Mouse (Mus musculus) liver, embryonic 14.5 days (tissue): Measurements from ENCODE around the gene Dnajc11. TPM values are rescaled to one million over a fixed set of nuclear protein-coding genes. Genes with fewer than 3 reads are reported as not detected.
A peak's percentile ranks its signal among the peaks of the same experiment; 100 is the strongest.

Source experiments
- ATAC-seq: fragments of 200-750 bp; cut with Nextera tagmentation; 2 replicates; pipeline ENCODE4 v1.8.0; 2017; ENCODE audit warnings: moderate number of reproducible peaks, mild to moderate bottlenecking, moderate library complexity; ENCODE audit not compliant: insufficient read depth
- DNase-seq, 3 experiments: peaks; one replicate each; pipeline ENCODE4 v3.0.0-alpha.2; 2012 to 2013; ENCODE audit warnings: low read depth in 3 of 3, low spot score in 3 of 3
- H3K27ac ChIP-seq: fragments of 300-500 bp; sonication (generic); 2 replicates; pipeline ENCODE4 v1.5.1; 2014; ENCODE audit warnings: moderate library complexity, mild to moderate bottlenecking, control low read depth, inconsistent platforms
- H3K27me3 ChIP-seq: fragments of 300-500 bp; sonication (generic); 2 replicates; pipeline ENCODE4 v1.6.1; 2014; ENCODE audit warnings: mild to moderate bottlenecking, low read length, moderate library complexity; ENCODE audit not compliant: control insufficient read depth, insufficient read depth
- H3K36me3 ChIP-seq: fragments of 300-500 bp; sonication (generic); replicated peaks from 2 replicates; pipeline ENCODE4 v1.6.1; 2014; ENCODE audit warnings: low read depth; ENCODE audit not compliant: control insufficient read depth, insufficient read depth
- H3K4me1 ChIP-seq, 2 experiments: fragments of 200-500 bp in 1 of 2; fragments of 300-500 bp in 1 of 2; sonication (generic) in 1 of 2; replicated peaks; 2 replicates each; pipeline ENCODE4 v1.6.1; 2012 to 2014; ENCODE audit warnings: antibody characterized with exemption in 1 of 2, inconsistent platforms in 1 of 2, low read length in 1 of 2; ENCODE audit not compliant: control insufficient read depth in 2 of 2, insufficient read depth in 2 of 2
- H3K4me2 ChIP-seq: fragments of 300-500 bp; sonication (generic); 2 replicates; pipeline ENCODE4 v1.6.1; 2014; ENCODE audit warnings: low read depth, mild to moderate bottlenecking, control low read depth, moderate library complexity
- H3K4me3 ChIP-seq, 2 experiments: fragments of 200-500 bp in 1 of 2; fragments of 300-500 bp in 1 of 2; sonication (generic) in 1 of 2; 2 replicates each; pipeline ENCODE4 v1.5.1; 2012 to 2014; ENCODE audit warnings: low read depth in 2 of 2, low read length in 2 of 2, mild to moderate bottlenecking in 2 of 2, control low read depth in 1 of 2, inconsistent platforms in 1 of 2, moderate library complexity in 1 of 2; ENCODE audit not compliant: insufficient read depth in 1 of 2
- H3K9ac ChIP-seq: fragments of 300-500 bp; sonication (generic); replicated peaks from 2 replicates; pipeline ENCODE4 v1.6.1; 2014; ENCODE audit warnings: mild to moderate bottlenecking, control low read depth, moderate library complexity
- H3K9me3 ChIP-seq: fragments of 300-500 bp; sonication (generic); 2 replicates; pipeline ENCODE4 v1.6.1; 2016; ENCODE audit warnings: low read length, mixed read lengths; ENCODE audit not compliant: control insufficient read depth
- CTCF ChIP-seq: IDR thresholded peaks from 2 replicates; pipeline ENCODE4 v1.5.1; 2016; ENCODE audit warnings: antibody characterized with exemption, low read depth, control low read depth
- EP300 ChIP-seq: IDR thresholded peaks from 2 replicates; pipeline ENCODE4 v1.6.1; 2016; ENCODE audit warnings: antibody characterized with exemption, low read depth
- WGBS: fragments of 180-500 bp; shearing (Covaris S2); extraction: QIAGEN DNeasy Blood & Tissue Kit; methylation state at CpG from one replicate; pipeline ENCODE4 v1.1.7; 2014; ENCODE audit not compliant: insufficient replicate concordance; 5-methylcytosine and 5-hydroxymethylcytosine counted together
- polyA plus RNA-seq, 2 experiments: library from polyadenylated mRNA; depleted of rRNA in 1 of 2; stranded (reverse) in 1 of 2; unstranded in 1 of 2; fragments of >200 nt; fragmentation: Nextera tagmentation in 1 of 2; extraction: Ambion mirVana in 1 of 2; gene quantifications; 2 replicates each; pipeline versions ENCODE4 v1.2.1 to v1.2.3; 2012 to 2014

Gene Dnajc11
- polyA plus RNA-seq, 2 experiments, result 32.9 TPM

GRCm38 (mm10) chr4:151983043-151983442 is 49.6 kb downstream of the Dnajc11 start:
- Histone ChIP-seq H3K27ac (no peak overlapping the region), H3K9ac (no peak overlapping the region), H3K27me3 (no peaks in the 10 kb centered on the region), H3K4me1 (peaks cover 5 to 7% of the 10 kb centered on the region in 2 experiments), H3K4me3 (no peak overlapping the region), H3K36me3 (peaks cover 23% of the 10 kb centered on the region), H3K9me3 (no peaks in the 10 kb centered on the region), H3K4me2 (no peak overlapping the region)
- WGBS, result 48% methylated on average over 17 of the region's 17 CpGs
- no peak for ATAC-seq
- DNase-seq, result no peak
- no peak for TF ChIP-seq EP300
- TF ChIP-seq CTCF, result no peak

GRCm38 (mm10) chr4:151983560-151983959 is 50.1 kb downstream of the Dnajc11 start:
- no peak overlapping the region for H3K9ac ChIP-seq
- 35% methylated on average over 9 of the region's 9 CpGs for WGBS
- ATAC-seq (no peak), DNase-seq (no peak)
- no peaks in the 10 kb centered on the region for H3K9me3 ChIP-seq
- no peak overlapping the region for H3K4me2 ChIP-seq
- peaks cover 8 to 9% of the 10 kb centered on the region in 2 experiments for H3K4me1 ChIP-seq
- H3K4me3 ChIP-seq, result no peak overlapping the region
- no peak overlapping the region for H3K27ac ChIP-seq
- no peaks in the 10 kb centered on the region for H3K27me3 ChIP-seq
- H3K36me3 ChIP-seq, result peaks cover 20% of the 10 kb centered on the region
- TF ChIP-seq EP300 (no peak), CTCF (no peak)

- Histone ChIP-seq H3K4me3 (no peak overlapping the region), H3K9me3 (no peaks in the 10 kb centered on the region), H3K4me2 (no peak overlapping the region), H3K9ac (no peak overlapping the region), H3K27me3 (no peaks in the 10 kb centered on the region; the same call in 1 of the 2 replicates), H3K27ac (no peak overlapping the region), H3K4me1 (peaks cover 12% of the 10 kb centered on the region in 2 experiments), H3K36me3 (peaks cover 10% of the 10 kb centered on the region)
- TF ChIP-seq EP300 (no peak), CTCF (no peak)
- no peak for ATAC-seq
- 49% methylated on average over 10 of the region's 10 CpGs for WGBS
- no peak for DNase-seq
Observed at GRCm38 (mm10) chr4:151985886-151986285, 52.4 kb downstream of the Dnajc11 start.

- no peak for ATAC-seq
- Histone ChIP-seq H3K36me3 (peaks cover 7% of the 10 kb centered on the region; the same call in 1 of the 2 replicates), H3K27ac (no peak overlapping the region), H3K4me1 (peaks cover 12% of the 10 kb centered on the region in 2 experiments), H3K4me2 (no peak overlapping the region), H3K27me3 (no peaks in the 10 kb centered on the region; the same call in 1 of the 2 replicates), H3K4me3 (no peak overlapping the region), H3K9me3 (no peaks in the 10 kb centered on the region), H3K9ac (no peak overlapping the region)
- WGBS, result 75% methylated on average over 8 of the region's 8 CpGs
- DNase-seq, result no peak
- TF ChIP-seq EP300, result no peak
- TF ChIP-seq CTCF, result no peak
Observed at GRCm38 (mm10) chr4:151986650-151987049, 53.2 kb downstream of the Dnajc11 start.

- WGBS, result 27% methylated on average over 10 of the region's 10 CpGs
- H3K27ac ChIP-seq, result no peak overlapping the region
Observed at GRCm38 (mm10) chr4:151988014-151988341, 54.5 kb downstream of the Dnajc11 start.

More at GRCm38 (mm10) chr4:151988014-151988341, 54.5 kb downstream of the Dnajc11 start:
- peak overlapping the region; percentile 99 for H3K4me2 ChIP-seq
- H3K4me3 ChIP-seq, result peak overlapping the region; percentile 72 to 80
- ATAC-seq (no peak), DNase-seq (no peak)
- H3K9me3 ChIP-seq, result no peaks in the 10 kb centered on the region
- H3K9ac ChIP-seq, result peak overlapping the region; percentile 84
- no peaks in the 10 kb centered on the region; the same call in 1 of the 2 replicates for H3K27me3 ChIP-seq
- peaks cover 12% of the 10 kb centered on the region in 2 experiments for H3K4me1 ChIP-seq
- peaks cover 11% of the 10 kb centered on the region; the same call in 1 of the 2 replicates for H3K36me3 ChIP-seq
- TF ChIP-seq EP300 (no peak), CTCF (no peak)
